Mouse (Mus musculus): ENCODE results near the gene Prkch.

GRCm38 (mm10) chr12:73565620-73565969 is 19.0 kb upstream of the Prkch start:
- no peak for TF ChIP-seq POLR2A (IDR thresholded peaks at IDR 0.05; ENCODE audit: borderline replicate concordance, extremely low read depth, insufficient read depth, insufficient read length, poor library complexity, severe bottlenecking)
- TF ChIP-seq CTCF (IDR thresholded peaks at IDR 0.05; ENCODE audit: borderline replicate concordance, extremely low read depth, insufficient read depth, insufficient read length) = no peak

Measured in brain, embryonic 14.5 days (tissue).